Mouse (Mus musculus): ENCODE results near the gene Dlg3. TPM values are rescaled to one million over a fixed set of nuclear protein-coding genes. Genes with fewer than 3 reads are reported as not detected.

Gene Dlg3
- 3.0 and 3.8 TPM in 2 replicates for polyA plus RNA-seq (2015; fragmentation: Nextera tagmentation; extraction: Ambion mirVana)

DNA sequence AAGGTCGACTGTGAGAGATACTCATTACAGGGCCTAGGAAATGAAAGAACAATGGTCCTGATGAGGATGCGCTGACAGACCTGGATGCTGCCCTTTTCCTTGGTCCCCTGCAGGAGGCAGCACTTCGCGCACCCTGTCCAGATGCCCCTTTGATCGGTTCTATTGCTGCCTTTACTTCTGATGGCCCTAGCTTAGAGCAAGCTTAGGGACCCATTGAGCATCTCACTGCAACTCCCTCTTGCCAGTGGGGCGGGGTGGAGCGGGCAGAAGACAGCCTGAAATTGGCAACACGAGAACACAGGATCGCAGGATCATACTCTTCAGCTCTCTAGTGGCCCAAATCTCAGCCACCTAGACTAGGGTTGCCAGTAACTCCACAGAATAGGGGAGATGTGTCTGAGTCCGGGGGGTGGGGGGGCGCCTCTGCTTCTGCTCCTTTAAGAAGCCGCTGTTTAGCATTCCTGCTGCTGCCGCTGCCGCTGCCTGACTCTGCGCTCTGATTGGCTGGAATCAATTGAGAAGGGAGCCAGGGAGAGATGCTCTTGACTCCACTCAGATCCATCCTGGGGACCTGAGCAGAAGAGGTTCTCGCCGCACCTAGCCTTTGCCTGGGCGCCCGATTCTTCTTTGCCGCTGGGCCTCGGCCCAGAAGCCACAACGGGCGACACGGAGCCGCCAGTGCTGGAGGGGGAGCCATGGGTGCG lies at the start of gene Dlg3:
Gene Dlg3, plus strand, starts transcription at position 542 of the 704 bp plus-strand sequence.
- Histone ChIP-seq H3K4me1 (no peaks in the 10 kb centered on the region), H3K27me3 (replicated peaks) (peaks cover 7% of the 10 kb centered on the region; the same call in 1 of the 2 replicates), H3K9me3 (no peaks in the 10 kb centered on the region), H3K4me3 (replicated peaks) (peak within 1 kb of the TSS; percentile 37), H3K36me3 (no peaks in the 10 kb centered on the region), H3K9ac (no peak within 1 kb of the TSS), H3K27ac (no peak within 1 kb of the TSS), H3K4me2 (peak within 1 kb of the TSS; percentile 86)
- ATAC-seq (ENCODE audit: insufficient read depth, low FRiP score, low read depth) = no peak; the same call in 1 of the 2 replicates
- 20% methylated on average over 25 of the region's 26 CpGs for WGBS

DNA sequence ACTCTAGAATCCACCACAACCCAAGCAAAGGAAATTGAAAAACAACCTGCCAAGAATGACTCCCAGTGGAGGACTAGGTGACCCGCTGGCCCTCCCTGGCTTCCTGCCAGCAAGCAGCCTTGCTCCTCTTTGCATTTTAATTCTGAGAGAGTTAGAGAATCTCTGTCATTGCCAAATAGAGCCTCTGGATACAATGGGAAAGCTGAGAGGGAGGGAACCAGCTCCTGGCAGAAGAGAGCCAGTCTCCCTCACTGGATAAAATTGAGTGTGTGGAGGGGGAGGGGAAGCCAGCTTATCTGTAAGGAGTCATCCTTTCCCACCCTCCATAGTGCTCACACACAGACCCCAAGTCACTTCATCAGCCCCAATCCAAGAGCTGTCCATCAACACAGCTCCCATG lies 38.6 kb upstream of the Dlg3 start:
- no peak overlapping the region for H3K27ac ChIP-seq
- ATAC-seq (ENCODE audit: insufficient read depth, low FRiP score, low read depth) = no peak
- no peak overlapping the region for H3K4me3 ChIP-seq (replicated peaks)
- no peaks in the 10 kb centered on the region for H3K9me3 ChIP-seq
- H3K36me3 ChIP-seq = no peaks in the 10 kb centered on the region
- WGBS = 30% methylated on average over 1 of the region's 1 CpGs
- no peak overlapping the region for H3K9ac ChIP-seq
- 0 out of 2 replicates have a peak, but pooled peaks cover 2% of the 10 kb centered on the region for H3K27me3 ChIP-seq (replicated peaks)
- no peak overlapping the region for H3K4me2 ChIP-seq
- H3K4me1 ChIP-seq = no peaks in the 10 kb centered on the region

DNA sequence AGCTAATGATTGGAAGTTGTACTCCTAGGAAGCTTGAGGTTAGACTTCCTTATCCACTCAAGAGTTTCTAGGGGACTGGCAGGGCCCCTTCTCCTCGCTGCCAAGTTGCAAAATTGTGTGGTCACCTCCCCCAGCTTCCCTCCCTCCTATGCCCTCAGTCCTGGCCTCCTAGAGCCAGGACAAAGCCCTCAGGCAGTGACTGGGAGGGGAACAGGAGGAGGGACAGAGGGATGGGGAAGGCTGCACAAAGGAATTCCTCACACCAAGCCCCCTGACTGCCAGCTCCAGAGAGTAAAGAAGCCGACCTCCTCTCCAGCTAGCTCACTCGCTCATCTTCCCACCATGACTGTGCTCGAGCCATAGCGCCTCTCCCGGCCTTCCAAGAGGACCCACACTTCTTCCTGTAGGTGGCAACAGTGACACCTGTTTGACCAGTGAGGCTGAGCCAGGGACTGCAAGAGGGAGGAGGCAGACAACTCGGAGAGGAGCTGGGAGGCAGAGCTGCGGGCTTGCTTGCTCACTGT lies 37.8 kb upstream of the Dlg3 start, which contains the start of gene Gdpd2:
Gene Gdpd2, plus strand, starts transcription at position 209 of the 524 bp plus-strand sequence.
- Histone ChIP-seq H3K9me3 (no peaks in the 10 kb centered on the region), H3K36me3 (no peaks in the 10 kb centered on the region), H3K27ac (no peak within 1 kb of the TSS), H3K27me3 (replicated peaks) (0 out of 2 replicates have a peak, but pooled peaks cover 2% of the 10 kb centered on the region), H3K4me3 (replicated peaks) (peak within 1 kb of the TSS; percentile 14; the same call in 1 of the 2 replicates), H3K9ac (no peak within 1 kb of the TSS), H3K4me2 (peak within 1 kb of the TSS; percentile 37), H3K4me1 (no peaks in the 10 kb centered on the region)
- WGBS = 26% methylated on average over 8 of the region's 8 CpGs
- 0 out of 2 replicates have a peak, but pooled peaks have one; percentile 65 for ATAC-seq (ENCODE audit: insufficient read depth, low FRiP score, low read depth)

DNA sequence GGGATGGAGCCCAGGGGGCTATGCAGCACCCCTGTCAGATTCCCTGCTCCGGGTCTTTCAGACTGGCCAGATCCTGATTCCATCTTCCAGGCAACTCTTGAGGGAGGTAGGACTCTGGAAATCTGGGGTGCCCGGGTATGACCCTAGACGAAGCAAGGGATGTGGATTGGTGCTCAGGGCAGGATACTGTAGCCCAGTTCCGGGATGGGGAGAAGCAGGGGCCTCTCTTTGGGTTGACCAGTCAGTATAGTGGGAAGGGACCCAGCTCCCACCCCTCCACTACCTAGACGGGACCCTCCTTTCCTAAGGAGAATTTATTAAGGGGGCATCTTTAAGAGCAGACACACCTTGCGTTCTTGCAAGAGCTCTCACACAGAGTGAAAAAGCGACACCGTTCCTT lies 37.3 kb upstream of the Dlg3 start:
- Histone ChIP-seq H3K4me1 (no peaks in the 10 kb centered on the region), H3K36me3 (no peaks in the 10 kb centered on the region), H3K4me2 (peak overlapping the region; percentile 37), H3K27ac (no peak overlapping the region), H3K27me3 (replicated peaks) (0 out of 2 replicates have a peak, but pooled peaks cover 2% of the 10 kb centered on the region), H3K4me3 (replicated peaks) (peak overlapping the region; percentile 14; the same call in 1 of the 2 replicates), H3K9me3 (no peaks in the 10 kb centered on the region), H3K9ac (no peak overlapping the region)
- no peak for ATAC-seq (ENCODE audit: insufficient read depth, low FRiP score, low read depth)
- 39% methylated on average over 8 of the region's 8 CpGs for WGBS

DNA sequence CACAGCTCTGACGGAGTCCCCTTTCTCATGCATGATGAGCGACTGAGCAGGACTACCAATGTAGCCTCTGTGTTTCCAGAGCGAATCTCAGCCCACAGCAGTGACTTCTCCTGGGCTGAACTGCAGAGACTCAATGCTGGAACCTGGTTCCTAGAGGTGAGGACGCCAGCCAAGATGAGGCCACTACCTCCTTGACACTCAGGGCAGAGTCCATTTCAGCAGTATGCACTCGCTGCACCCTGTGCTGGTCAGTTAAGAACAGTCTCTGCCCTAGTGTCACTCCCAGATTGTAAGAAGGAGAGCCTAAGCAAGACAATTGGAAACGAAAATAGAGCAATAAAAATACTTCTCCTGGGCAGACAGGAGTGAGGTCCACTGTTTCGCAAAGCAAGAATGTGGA lies 33.2 kb upstream of the Dlg3 start:
- Histone ChIP-seq H3K9ac (no peak overlapping the region), H3K4me1 (no peaks in the 10 kb centered on the region), H3K27me3 (replicated peaks) (0 out of 2 replicates have a peak, but pooled peaks cover 2% of the 10 kb centered on the region), H3K27ac (no peak overlapping the region), H3K36me3 (no peaks in the 10 kb centered on the region), H3K4me3 (replicated peaks) (no peak overlapping the region), H3K4me2 (no peak overlapping the region), H3K9me3 (no peaks in the 10 kb centered on the region)
- ATAC-seq (ENCODE audit: insufficient read depth, low FRiP score, low read depth) = no peak
- 68% methylated on average over 7 of the region's 7 CpGs for WGBS

DNA sequence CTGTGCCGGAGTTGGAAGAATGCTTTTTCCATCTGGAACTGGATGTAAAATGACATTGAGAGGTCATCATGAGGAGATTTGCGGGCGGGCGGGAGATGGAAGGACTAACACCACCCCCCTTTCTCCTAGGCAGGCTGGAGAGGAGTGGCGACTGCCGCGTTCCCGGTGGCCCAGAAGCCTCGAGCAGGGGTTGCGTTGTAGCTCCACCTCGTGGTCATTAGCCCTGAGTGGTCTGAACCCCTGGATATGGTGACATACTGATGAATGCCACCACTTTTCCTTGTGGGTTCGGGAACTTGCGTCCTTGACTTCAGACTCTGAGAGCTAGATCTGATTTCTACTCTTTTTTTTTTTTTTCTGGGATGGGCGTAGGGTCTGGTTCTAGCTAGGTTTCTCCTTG lies 28.6 kb upstream of the Dlg3 start:
- Histone ChIP-seq H3K4me3 (replicated peaks) (peak overlapping the region; percentile 23), H3K27me3 (replicated peaks) (no peaks in the 10 kb centered on the region), H3K9me3 (no peaks in the 10 kb centered on the region), H3K4me1 (no peaks in the 10 kb centered on the region), H3K9ac (no peak overlapping the region), H3K4me2 (peak overlapping the region; percentile 50), H3K36me3 (no peaks in the 10 kb centered on the region), H3K27ac (no peak overlapping the region)
- 18% methylated on average over 14 of the region's 14 CpGs for WGBS
- ATAC-seq (ENCODE audit: insufficient read depth, low FRiP score, low read depth) = no peak

DNA sequence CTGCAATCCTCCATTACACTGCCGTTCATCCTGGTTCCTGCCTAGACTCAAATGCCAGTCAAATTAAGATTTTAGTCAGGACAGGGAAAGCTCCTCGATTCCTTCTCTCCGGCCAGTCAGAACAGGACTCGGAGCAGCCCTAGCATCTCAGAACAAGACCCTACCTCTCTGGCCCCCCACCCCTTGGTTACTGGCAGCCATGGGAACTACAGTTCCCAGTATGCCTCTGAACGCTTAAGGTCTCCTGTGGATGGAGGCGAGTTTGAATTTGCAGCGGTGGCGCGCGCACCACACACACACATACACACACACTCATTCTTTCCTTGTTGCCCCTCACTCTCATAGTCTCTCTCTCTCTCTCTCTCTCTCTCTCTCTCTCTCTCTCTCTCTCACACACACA lies 28.1 kb upstream of the Dlg3 start:
- WGBS = 17% methylated on average over 10 of the region's 10 CpGs

DNA sequence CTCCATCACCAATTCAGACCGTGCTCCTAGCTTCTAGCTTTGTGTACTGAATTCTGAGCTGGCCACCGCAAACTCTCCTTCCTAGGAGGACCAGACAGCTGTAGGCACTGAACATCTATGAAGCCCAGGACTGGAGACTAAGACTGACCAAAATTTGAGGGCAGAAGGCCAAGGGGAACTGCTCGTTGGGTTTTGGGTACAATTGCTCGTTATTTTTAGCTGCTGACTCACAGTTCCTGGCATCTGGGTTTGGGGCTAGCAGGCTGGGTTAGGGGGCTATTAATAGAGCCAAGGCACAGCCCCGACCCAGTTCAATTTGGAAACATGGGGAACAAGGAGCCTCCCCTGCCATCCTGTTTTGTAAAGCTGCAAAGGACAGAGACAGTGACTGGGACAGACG lies 26.7 kb upstream of the Dlg3 start:
- no peak overlapping the region for H3K27ac ChIP-seq
- no peaks in the 10 kb centered on the region for H3K36me3 ChIP-seq
- no peak overlapping the region for H3K9ac ChIP-seq
- no peak overlapping the region for H3K4me2 ChIP-seq
- ATAC-seq (ENCODE audit: insufficient read depth, low FRiP score, low read depth) = no peak
- H3K9me3 ChIP-seq = no peaks in the 10 kb centered on the region
- WGBS = 63% methylated on average over 6 of the region's 6 CpGs
- no peaks in the 10 kb centered on the region for H3K27me3 ChIP-seq (replicated peaks)
- H3K4me1 ChIP-seq = no peaks in the 10 kb centered on the region
- H3K4me3 ChIP-seq (replicated peaks) = no peak overlapping the region

More for the DNA sequence above, 28.1 kb upstream of the Dlg3 start:
- no peak for ATAC-seq (ENCODE audit: insufficient read depth, low FRiP score, low read depth)
- Histone ChIP-seq H3K27me3 (replicated peaks) (no peaks in the 10 kb centered on the region), H3K27ac (no peak overlapping the region), H3K4me3 (replicated peaks) (peak overlapping the region; percentile 23), H3K36me3 (no peaks in the 10 kb centered on the region), H3K9me3 (no peaks in the 10 kb centered on the region), H3K4me1 (no peaks in the 10 kb centered on the region), H3K9ac (no peak overlapping the region), H3K4me2 (peak overlapping the region; percentile 50)

DNA sequence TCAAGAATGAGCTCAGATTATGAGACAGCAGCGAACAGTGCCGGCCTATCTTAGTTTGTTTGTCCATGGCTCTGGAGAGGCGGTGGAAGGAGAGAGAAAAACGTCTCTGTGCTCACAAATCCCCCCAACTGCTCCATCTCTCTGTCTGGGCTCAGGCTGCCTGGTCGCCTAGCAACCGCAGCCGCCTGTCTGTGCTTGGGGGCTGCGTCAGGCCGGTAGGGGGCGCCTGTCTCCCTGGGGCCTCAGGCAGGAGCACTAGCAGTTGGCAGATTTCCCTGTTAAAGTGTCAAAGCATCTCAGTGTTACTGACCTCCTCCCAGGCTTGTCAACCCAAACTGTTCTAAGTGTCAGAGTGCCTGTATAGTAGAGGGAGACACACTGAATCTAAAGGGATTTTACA lies 25.6 kb upstream of the Dlg3 start:
- H3K9me3 ChIP-seq = no peaks in the 10 kb centered on the region
- 11% methylated on average over 10 of the region's 10 CpGs for WGBS
- no peak for ATAC-seq (ENCODE audit: insufficient read depth, low FRiP score, low read depth)

DNA sequence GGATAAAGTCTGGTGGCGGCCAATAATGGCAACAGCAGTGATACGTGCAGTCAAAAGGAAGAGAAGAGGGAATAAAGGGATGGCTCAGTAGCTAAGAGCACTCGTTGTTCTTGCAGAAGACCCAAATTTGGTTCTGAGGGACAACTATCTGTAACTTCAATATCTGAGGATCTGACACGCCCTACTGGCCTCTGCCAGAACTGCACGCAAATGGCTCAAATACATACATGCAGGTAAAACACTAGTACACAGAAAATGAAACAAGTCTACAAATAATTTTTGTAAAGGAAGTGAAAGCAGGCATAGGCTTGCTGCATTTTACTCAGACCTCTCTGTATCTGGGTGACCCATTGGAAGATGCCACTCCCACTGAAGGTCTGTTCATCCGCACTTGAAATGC lies 1.7 kb upstream of the Dlg3 start:
- Histone ChIP-seq H3K36me3 (no peaks in the 10 kb centered on the region), H3K27me3 (replicated peaks) (peaks cover 7% of the 10 kb centered on the region; the same call in 1 of the 2 replicates), H3K4me1 (no peaks in the 10 kb centered on the region), H3K4me2 (no peak overlapping the region), H3K9ac (no peak overlapping the region), H3K9me3 (no peaks in the 10 kb centered on the region), H3K4me3 (replicated peaks) (no peak overlapping the region), H3K27ac (no peak overlapping the region)
- no peak for ATAC-seq (ENCODE audit: insufficient read depth, low FRiP score, low read depth)
- WGBS = 80% methylated on average over 6 of the region's 6 CpGs

More for the DNA sequence above, 25.6 kb upstream of the Dlg3 start:
- Histone ChIP-seq H3K9ac (no peak overlapping the region), H3K36me3 (no peaks in the 10 kb centered on the region), H3K27ac (no peak overlapping the region), H3K4me1 (no peaks in the 10 kb centered on the region), H3K4me3 (replicated peaks) (no peak overlapping the region), H3K27me3 (replicated peaks) (no peaks in the 10 kb centered on the region), H3K4me2 (no peak overlapping the region)

DNA sequence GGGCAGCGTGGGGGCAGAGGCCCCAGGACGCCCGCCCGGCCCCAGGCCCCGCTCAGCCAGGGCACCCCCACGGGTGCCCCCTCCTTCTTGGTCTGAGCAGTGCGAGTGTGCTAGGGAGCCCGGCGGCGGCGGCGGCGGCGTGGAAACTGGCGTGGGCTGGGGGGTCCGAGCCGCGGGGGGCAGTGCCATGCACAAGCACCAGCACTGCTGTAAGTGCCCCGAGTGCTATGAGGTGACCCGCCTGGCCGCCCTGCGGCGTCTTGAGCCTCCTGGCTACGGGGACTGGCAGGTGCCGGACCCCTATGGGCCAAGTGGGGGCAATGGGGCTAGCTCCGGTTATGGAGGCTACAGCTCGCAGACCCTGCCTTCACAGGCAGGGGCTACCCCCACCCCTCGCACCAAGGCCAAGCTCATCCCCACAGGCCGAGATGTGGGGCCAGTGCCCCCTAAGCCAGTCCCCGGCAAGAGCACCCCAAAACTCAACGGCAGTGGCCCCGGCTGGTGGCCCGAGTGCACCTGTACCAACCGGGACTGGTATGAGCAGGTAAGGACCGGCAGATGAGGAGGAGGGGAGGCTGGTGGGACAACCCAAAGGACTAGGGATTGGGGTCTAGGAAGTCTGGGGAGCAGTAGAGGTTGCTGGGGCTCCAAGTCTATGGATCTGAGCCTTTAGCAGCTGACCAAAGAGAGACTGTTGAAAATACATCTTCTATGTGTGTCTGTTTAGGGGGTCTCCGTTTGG lies 534 bp downstream of the Dlg3 start:
- H3K4me2 ChIP-seq = peak overlapping the region; percentile 86
- no peaks in the 10 kb centered on the region for H3K4me1 ChIP-seq
- H3K9ac ChIP-seq = no peak overlapping the region
- 39% methylated on average over 26 of the region's 36 CpGs for WGBS
- ATAC-seq (ENCODE audit: insufficient read depth, low FRiP score, low read depth) = no peak
- peaks cover 7% of the 10 kb centered on the region; the same call in 1 of the 2 replicates for H3K27me3 ChIP-seq (replicated peaks)
- H3K27ac ChIP-seq = no peak overlapping the region
- H3K36me3 ChIP-seq = no peaks in the 10 kb centered on the region
- H3K4me3 ChIP-seq (replicated peaks) = peak overlapping the region; percentile 37
- H3K9me3 ChIP-seq = no peaks in the 10 kb centered on the region

DNA sequence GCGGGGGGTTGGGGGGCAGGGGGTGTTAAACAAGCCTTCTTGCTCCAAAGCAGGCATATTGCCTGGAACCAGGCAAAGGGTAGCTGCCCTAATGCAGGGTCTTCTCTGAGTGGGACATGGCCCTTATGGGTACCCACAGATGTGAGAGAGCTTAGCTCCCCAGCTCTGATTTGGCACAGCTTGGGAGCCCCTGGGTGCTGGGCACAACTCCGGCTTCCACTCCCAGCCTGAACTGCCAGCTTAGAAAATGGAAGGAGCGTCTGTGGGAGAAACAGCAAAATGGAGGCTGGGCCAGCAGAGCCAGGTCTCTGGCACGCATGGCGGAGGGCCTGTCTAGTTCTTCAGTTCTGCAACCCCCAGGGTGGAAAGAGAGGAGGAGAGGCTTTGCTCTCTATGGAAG lies 1.8 kb downstream of the Dlg3 start:
- no peaks in the 10 kb centered on the region for H3K36me3 ChIP-seq
- peaks cover 7% of the 10 kb centered on the region; the same call in 1 of the 2 replicates for H3K27me3 ChIP-seq (replicated peaks)
- no peaks in the 10 kb centered on the region for H3K9me3 ChIP-seq
- no peaks in the 10 kb centered on the region for H3K4me1 ChIP-seq
- H3K9ac ChIP-seq = no peak overlapping the region
- no peak overlapping the region for H3K27ac ChIP-seq
- 86% methylated on average over 5 of the region's 5 CpGs for WGBS
- ATAC-seq (ENCODE audit: insufficient read depth, low FRiP score, low read depth) = no peak
- no peak overlapping the region for H3K4me2 ChIP-seq
- H3K4me3 ChIP-seq (replicated peaks) = no peak overlapping the region

Measured in stomach, embryonic 15.5 days (tissue).